Mouse (Mus musculus) hindbrain, embryonic 11.5 days (tissue): Measurements from ENCODE around the gene Asic2. TPM values are rescaled to one million over a fixed set of nuclear protein-coding genes. Genes with fewer than 3 reads are reported as not detected.
A peak's percentile ranks its signal among the peaks of the same experiment; 100 is the strongest.

Experiments
- ATAC-seq: fragments of 200-750 bp; cut with Nextera tagmentation; 2 replicates; pipeline ENCODE4 v1.8.0; 2017; ENCODE audit warnings: mild to moderate bottlenecking, moderate TSS enrichment, moderate library complexity; ENCODE audit not compliant: low FRiP score
- DNase-seq: peaks from one replicate; pipeline ENCODE4 v3.0.0-alpha.2; 2015; ENCODE audit warnings: low spot score
- H3K27ac ChIP-seq: fragments of 300-500 bp; sonication (generic); 2 replicates; pipeline ENCODE4 v1.5.1; 2014; ENCODE audit warnings: mild to moderate bottlenecking, low read depth, low read length
- H3K27me3 ChIP-seq: fragments of 300-500 bp; sonication (generic); 2 replicates; pipeline ENCODE4 v1.6.1; 2014; ENCODE audit warnings: mild to moderate bottlenecking, low read length, moderate library complexity, mixed read lengths; ENCODE audit not compliant: control insufficient read depth, insufficient read depth
- H3K36me3 ChIP-seq: fragments of 300-500 bp; sonication (generic); 2 replicates; pipeline ENCODE4 v1.6.1; 2014; ENCODE audit warnings: mild to moderate bottlenecking, low read length, moderate library complexity, mixed read lengths; ENCODE audit not compliant: control insufficient read depth, insufficient read depth
- H3K4me1 ChIP-seq: fragments of 300-500 bp; sonication (generic); replicated peaks from 2 replicates; pipeline ENCODE4 v1.6.1; 2014; ENCODE audit warnings: low read length, mixed read lengths; ENCODE audit not compliant: control insufficient read depth, insufficient read depth
- H3K4me2 ChIP-seq: fragments of 300-500 bp; sonication (generic); replicated peaks from 2 replicates; pipeline ENCODE4 v1.6.1; 2014; ENCODE audit warnings: mild to moderate bottlenecking, low read depth, low read length
- H3K4me3 ChIP-seq: fragments of 300-500 bp; sonication (generic); 2 replicates; pipeline ENCODE4 v1.5.1; 2014; ENCODE audit warnings: low read depth, low read length
- H3K9ac ChIP-seq: fragments of 300-500 bp; sonication (generic); 2 replicates; pipeline ENCODE4 v1.6.1; 2014; ENCODE audit warnings: low read depth, low read length
- H3K9me3 ChIP-seq: fragments of 300-500 bp; sonication (generic); 2 replicates; pipeline ENCODE4 v1.6.1; 2016; ENCODE audit warnings: low read length; ENCODE audit not compliant: control insufficient read depth
- WGBS: fragments of 180-500 bp; shearing (Covaris S2); extraction: QIAGEN DNeasy Blood & Tissue Kit; methylation state at CpG from one replicate; pipeline ENCODE4 v1.1.7; 2014; 5-methylcytosine and 5-hydroxymethylcytosine counted together
- polyA plus RNA-seq: library from polyadenylated mRNA; unstranded; fragments of >200 nt; fragmentation: Nextera tagmentation; extraction: Ambion mirVana; gene quantifications from 2 replicates; pipeline ENCODE4 v1.2.1, GENCODE M21; 2014

The Asic2 gene
- polyA plus RNA-seq, 1 experiment from 2014 or later = 1.7 TPM

- Histone ChIP-seq H3K4me3 (no peak within 1 kb of the TSS), H3K9me3 (no peaks in the 10 kb centered on the region), H3K36me3 (no peaks in the 10 kb centered on the region), H3K27me3 (no peaks in the 10 kb centered on the region), H3K27ac (no peak within 1 kb of the TSS), H3K4me2 (no peak within 1 kb of the TSS), H3K9ac (no peak within 1 kb of the TSS), H3K4me1 (no peaks in the 10 kb centered on the region)
- 72% methylated on average over 10 of the region's 10 CpGs for WGBS
- DNase-seq = no peak
- ATAC-seq = no peak
Observed at GRCm38 (mm10) chr11:80858065-80858464, 1110.2 kb downstream of the Asic2 start, which contains the start of gene Spaca3. Gene Spaca3 (plus strand): TSS chr11:80858365.

GRCm38 (mm10) chr11:80856827-80857226, 1111.4 kb downstream of the Asic2 start:
- Histone ChIP-seq H3K9me3 (no peaks in the 10 kb centered on the region), H3K4me1 (no peaks in the 10 kb centered on the region), H3K36me3 (no peaks in the 10 kb centered on the region), H3K4me2 (no peak overlapping the region), H3K4me3 (no peak overlapping the region), H3K27me3 (no peaks in the 10 kb centered on the region), H3K9ac (no peak overlapping the region), H3K27ac (no peak overlapping the region)
- WGBS = 94% methylated on average over 2 of the region's 2 CpGs
- ATAC-seq (no peak), DNase-seq (no peak)

- WGBS = 75% methylated on average over 7 of the region's 7 CpGs
- Histone ChIP-seq H3K4me1 (no peaks in the 10 kb centered on the region), H3K9ac (no peak overlapping the region), H3K27ac (no peak overlapping the region), H3K27me3 (no peaks in the 10 kb centered on the region), H3K4me2 (no peak overlapping the region), H3K4me3 (no peak overlapping the region), H3K9me3 (no peaks in the 10 kb centered on the region), H3K36me3 (no peaks in the 10 kb centered on the region)
- ATAC-seq (no peak), DNase-seq (no peak)
Observed at GRCm38 (mm10) chr11:80854908-80855307, 1113.3 kb downstream of the Asic2 start.

GRCm38 (mm10) chr11:80854430-80854829, 1113.8 kb downstream of the Asic2 start:
- DNase-seq (no peak), ATAC-seq (no peak)
- Histone ChIP-seq H3K27me3 (no peaks in the 10 kb centered on the region), H3K27ac (no peak overlapping the region), H3K4me1 (no peaks in the 10 kb centered on the region), H3K36me3 (no peaks in the 10 kb centered on the region), H3K9ac (no peak overlapping the region), H3K4me2 (no peak overlapping the region), H3K9me3 (no peaks in the 10 kb centered on the region), H3K4me3 (no peak overlapping the region)
- 91% methylated on average over 11 of the region's 11 CpGs for WGBS

GRCm38 (mm10) chr11:80853014-80853413, 1115.2 kb downstream of the Asic2 start:
- H3K9me3 ChIP-seq = no peaks in the 10 kb centered on the region
- 71% methylated on average over 3 of the region's 3 CpGs for WGBS
- no peak overlapping the region for H3K9ac ChIP-seq
- no peaks in the 10 kb centered on the region for H3K4me1 ChIP-seq
- DNase-seq (peak; percentile 5), ATAC-seq (no peak)
- H3K4me3 ChIP-seq = no peak overlapping the region
- no peaks in the 10 kb centered on the region for H3K36me3 ChIP-seq
- H3K27me3 ChIP-seq = no peaks in the 10 kb centered on the region
- no peak overlapping the region for H3K4me2 ChIP-seq
- H3K27ac ChIP-seq = no peak overlapping the region

- no peak for ATAC-seq
- H3K9ac ChIP-seq = no peak overlapping the region
- 49% methylated on average over 5 of the region's 5 CpGs for WGBS
- H3K4me2 ChIP-seq = no peak overlapping the region
- no peak overlapping the region for H3K27ac ChIP-seq
- DNase-seq = peak; percentile 54
- H3K4me1 ChIP-seq = no peaks in the 10 kb centered on the region
- H3K4me3 ChIP-seq = no peak overlapping the region
- no peaks in the 10 kb centered on the region for H3K27me3 ChIP-seq
- no peaks in the 10 kb centered on the region for H3K9me3 ChIP-seq
- no peaks in the 10 kb centered on the region for H3K36me3 ChIP-seq
Observed at GRCm38 (mm10) chr11:80851859-80852258, 1116.4 kb downstream of the Asic2 start.

GRCm38 (mm10) chr11:80848131-80848530, 1120.1 kb downstream of the Asic2 start:
- DNase-seq = no peak
- H3K4me1 ChIP-seq = no peaks in the 10 kb centered on the region
- H3K4me2 ChIP-seq = no peak overlapping the region
- WGBS = 47% methylated on average over 5 of the region's 5 CpGs
- H3K27ac ChIP-seq = no peak overlapping the region
- no peak overlapping the region for H3K4me3 ChIP-seq
- no peak overlapping the region for H3K9ac ChIP-seq
- no peaks in the 10 kb centered on the region for H3K27me3 ChIP-seq
- ATAC-seq = no peak
- H3K9me3 ChIP-seq = no peaks in the 10 kb centered on the region
- H3K36me3 ChIP-seq = no peaks in the 10 kb centered on the region

- 45% methylated on average over 3 of the region's 3 CpGs for WGBS
- ATAC-seq (no peak), DNase-seq (no peak)
- Histone ChIP-seq H3K4me3 (no peak overlapping the region), H3K9me3 (no peaks in the 10 kb centered on the region), H3K9ac (no peak overlapping the region), H3K4me1 (no peaks in the 10 kb centered on the region), H3K27me3 (no peaks in the 10 kb centered on the region), H3K36me3 (no peaks in the 10 kb centered on the region), H3K27ac (no peak overlapping the region), H3K4me2 (no peak overlapping the region)
Observed at GRCm38 (mm10) chr11:80846115-80846514, 1122.1 kb downstream of the Asic2 start.

GRCm38 (mm10) chr11:80845486-80845885, 1122.8 kb downstream of the Asic2 start:
- H3K4me3 ChIP-seq = no peak overlapping the region
- H3K4me2 ChIP-seq = no peak overlapping the region
- WGBS = 78% methylated on average over 7 of the region's 7 CpGs
- H3K27me3 ChIP-seq = no peaks in the 10 kb centered on the region
- ATAC-seq (no peak), DNase-seq (no peak)
- no peaks in the 10 kb centered on the region for H3K4me1 ChIP-seq
- H3K27ac ChIP-seq = no peak overlapping the region
- H3K9me3 ChIP-seq = no peaks in the 10 kb centered on the region
- no peaks in the 10 kb centered on the region for H3K36me3 ChIP-seq
- H3K9ac ChIP-seq = no peak overlapping the region
